Mouse (Mus musculus): Measurements from ENCODE around the gene Tgfb1. TPM values are rescaled to one million over a fixed set of nuclear protein-coding genes. Genes with fewer than 3 reads are reported as not detected.
A peak's percentile ranks its signal among the peaks of the same experiment; 100 is the strongest.

Tgfb1 gene
- polyA plus RNA-seq, 1 experiment: 4.9 TPM

DNA sequence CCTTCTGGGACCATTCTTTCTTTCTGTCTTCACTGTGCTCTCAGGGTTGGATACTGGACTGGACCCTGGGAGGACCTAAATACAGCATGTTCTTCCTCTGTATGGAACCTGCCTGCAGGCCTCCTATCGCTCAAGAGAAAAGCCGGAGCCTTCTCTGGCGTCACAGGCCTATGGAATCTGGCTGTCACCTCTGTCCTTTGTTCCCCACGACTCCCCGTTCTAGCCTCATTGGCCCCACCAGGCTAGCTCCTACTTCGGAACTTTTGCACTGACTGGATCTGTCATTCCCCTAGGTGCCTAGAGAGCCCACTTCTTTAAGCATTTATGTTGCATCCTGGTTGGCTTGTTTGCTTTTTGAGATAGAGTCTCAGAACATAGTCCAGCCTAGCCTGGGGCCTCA lies 2.1 kb upstream of the Tgfb1 start:
- H3K4me1 ChIP-seq (ENCODE audit: control insufficient read depth, insufficient read depth, low read length): peaks cover 5% of the 10 kb centered on the region; the same call in 1 of the 2 replicates
- no peak overlapping the region for H3K27ac ChIP-seq (ENCODE audit: insufficient read depth, low read length)
- no peak for DNase-seq
- no peak for TF ChIP-seq POLR2A (IDR thresholded peaks at IDR 0.05; ENCODE audit: borderline replicate concordance, insufficient read depth, low read length)
- H3K27me3 ChIP-seq (ENCODE audit: control insufficient read depth, insufficient read depth, low read length): peaks cover 5% of the 10 kb centered on the region; the same call in 1 of the 2 replicates
- WGBS: 91% methylated on average over 6 of the region's 6 CpGs
- H3K4me3 ChIP-seq (replicated peaks; ENCODE audit: insufficient read depth, low read depth, low read length): no peak overlapping the region

GRCm38 (mm10) chr7:25685926-25686470 lies 804 bp upstream of the Tgfb1 start:
- Histone ChIP-seq H3K27ac (ENCODE audit: insufficient read depth, low read length) (no peak overlapping the region), H3K27me3 (ENCODE audit: control insufficient read depth, insufficient read depth, low read length) (peaks cover 5% of the 10 kb centered on the region; the same call in 1 of the 2 replicates), H3K4me1 (ENCODE audit: control insufficient read depth, insufficient read depth, low read length) (peaks cover 5% of the 10 kb centered on the region; the same call in 1 of the 2 replicates), H3K4me3 (replicated peaks; ENCODE audit: insufficient read depth, low read depth, low read length) (no peak overlapping the region)
- no peak for DNase-seq
- no peak for TF ChIP-seq CTCF (IDR thresholded peaks at IDR 0.05; ENCODE audit: borderline replicate concordance, insufficient read depth, low read depth, low read length)
- 85% methylated on average over 21 of the region's 21 CpGs for WGBS

DNA sequence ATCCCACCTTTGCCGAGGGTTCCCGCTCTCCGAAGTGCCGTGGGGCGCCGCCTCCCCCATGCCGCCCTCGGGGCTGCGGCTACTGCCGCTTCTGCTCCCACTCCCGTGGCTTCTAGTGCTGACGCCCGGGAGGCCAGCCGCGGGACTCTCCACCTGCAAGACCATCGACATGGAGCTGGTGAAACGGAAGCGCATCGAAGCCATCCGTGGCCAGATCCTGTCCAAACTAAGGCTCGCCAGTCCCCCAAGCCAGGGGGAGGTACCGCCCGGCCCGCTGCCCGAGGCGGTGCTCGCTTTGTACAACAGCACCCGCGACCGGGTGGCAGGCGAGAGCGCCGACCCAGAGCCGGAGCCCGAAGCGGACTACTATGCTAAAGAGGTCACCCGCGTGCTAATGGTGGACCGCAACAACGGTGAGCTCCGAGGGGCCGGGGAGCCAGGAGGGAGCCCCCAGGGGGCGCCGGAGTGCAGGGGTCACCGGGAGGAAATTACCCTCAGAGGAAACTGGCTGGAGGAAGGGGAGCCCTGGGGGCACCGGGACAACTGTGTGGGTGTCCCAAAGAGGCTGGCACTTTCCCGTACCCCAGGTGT lies 1.1 kb downstream of the Tgfb1 start:
- TF ChIP-seq CTCF (IDR thresholded peaks at IDR 0.05; ENCODE audit: borderline replicate concordance, insufficient read depth, low read depth, low read length): no peak
- TF ChIP-seq POLR2A (IDR thresholded peaks at IDR 0.05; ENCODE audit: borderline replicate concordance, insufficient read depth, low read length): no peak
- H3K27ac ChIP-seq (ENCODE audit: insufficient read depth, low read length): no peak overlapping the region
- peaks cover 5% of the 10 kb centered on the region; the same call in 1 of the 2 replicates for H3K27me3 ChIP-seq (ENCODE audit: control insufficient read depth, insufficient read depth, low read length)
- peak overlapping the region; percentile 33 for H3K4me3 ChIP-seq (replicated peaks; ENCODE audit: insufficient read depth, low read depth, low read length)
- peaks cover 3% of the 10 kb centered on the region; the same call in 1 of the 2 replicates for H3K4me1 ChIP-seq (ENCODE audit: control insufficient read depth, insufficient read depth, low read length)
- DNase-seq: peak in 1 of 2 experiments; percentile 39
- WGBS: 1% methylated on average over 47 of the region's 47 CpGs

DNA sequence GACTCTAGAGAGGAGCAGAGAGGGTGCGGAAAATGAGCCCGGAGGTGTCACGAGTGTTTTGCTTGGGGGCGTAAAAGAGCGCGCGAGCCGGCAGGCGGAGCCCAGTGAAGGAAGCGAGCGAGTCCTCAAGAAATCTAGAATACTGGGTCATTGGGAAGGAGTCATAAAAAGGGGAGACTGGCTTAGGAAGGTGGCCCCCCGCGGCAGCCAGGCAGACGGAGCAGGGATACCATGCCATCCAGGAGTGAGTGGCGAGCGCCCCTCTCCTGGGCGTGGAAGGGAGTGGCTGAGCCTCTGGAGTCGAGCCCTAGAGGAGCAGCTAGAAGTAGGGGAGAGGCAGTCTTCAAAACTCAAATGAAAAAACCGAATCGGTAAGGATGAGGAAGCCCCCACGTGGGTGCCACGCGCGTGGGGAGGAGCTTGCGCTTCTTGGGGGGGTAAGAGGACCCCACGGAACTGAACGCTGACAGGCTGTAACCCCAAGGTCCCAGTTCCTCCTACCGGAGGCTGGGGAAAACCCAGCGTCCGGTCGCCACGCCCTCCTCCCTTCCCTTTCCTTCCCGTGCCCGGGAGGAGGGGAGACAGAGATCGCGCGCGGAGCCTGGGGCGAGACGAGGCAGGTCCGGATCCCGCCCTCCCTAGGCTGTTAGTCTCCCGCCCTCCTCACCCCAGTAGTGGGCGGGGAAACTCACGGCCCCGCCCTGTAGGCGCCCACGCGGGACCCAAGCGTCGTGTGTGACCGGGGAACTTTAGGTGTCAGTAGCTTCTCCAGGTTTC lies 2.2 kb downstream of the Tgfb1 start:
- Histone ChIP-seq H3K4me3 (replicated peaks; ENCODE audit: insufficient read depth, low read depth, low read length) (peak overlapping the region; percentile 47), H3K27ac (ENCODE audit: insufficient read depth, low read length) (no peak overlapping the region), H3K27me3 (ENCODE audit: control insufficient read depth, insufficient read depth, low read length) (peaks cover 5% of the 10 kb centered on the region; the same call in 1 of the 2 replicates), H3K4me1 (ENCODE audit: control insufficient read depth, insufficient read depth, low read length) (peaks cover 3% of the 10 kb centered on the region; the same call in 1 of the 2 replicates)
- 1% methylated on average over 51 of the region's 52 CpGs for WGBS
- DNase-seq: no peak
- no peak for TF ChIP-seq CTCF (IDR thresholded peaks at IDR 0.05; ENCODE audit: borderline replicate concordance, insufficient read depth, low read depth, low read length)
- TF ChIP-seq POLR2A (IDR thresholded peaks at IDR 0.05; ENCODE audit: borderline replicate concordance, insufficient read depth, low read length): no peak

- Histone ChIP-seq H3K27me3 (ENCODE audit: control insufficient read depth, insufficient read depth, low read length) (peaks cover 5% of the 10 kb centered on the region; the same call in 1 of the 2 replicates), H3K4me1 (ENCODE audit: control insufficient read depth, insufficient read depth, low read length) (peaks cover 3% of the 10 kb centered on the region; the same call in 1 of the 2 replicates), H3K27ac (ENCODE audit: insufficient read depth, low read length) (no peak overlapping the region), H3K4me3 (replicated peaks; ENCODE audit: insufficient read depth, low read depth, low read length) (no peak overlapping the region)
- WGBS: 23% methylated on average over 12 of the region's 12 CpGs
- no peak for DNase-seq
- no peak for TF ChIP-seq CTCF (IDR thresholded peaks at IDR 0.05; ENCODE audit: borderline replicate concordance, insufficient read depth, low read depth, low read length)
- TF ChIP-seq POLR2A (IDR thresholded peaks at IDR 0.05; ENCODE audit: borderline replicate concordance, insufficient read depth, low read length): no peak
Measured at GRCm38 (mm10) chr7:25689603-25690021, 2.8 kb downstream of the Tgfb1 start.

- Histone ChIP-seq H3K27me3 (ENCODE audit: control insufficient read depth, insufficient read depth, low read length) (peaks cover 5% of the 10 kb centered on the region; the same call in 1 of the 2 replicates), H3K4me1 (ENCODE audit: control insufficient read depth, insufficient read depth, low read length) (peaks cover 3% of the 10 kb centered on the region; the same call in 1 of the 2 replicates), H3K27ac (ENCODE audit: insufficient read depth, low read length) (no peak overlapping the region), H3K4me3 (replicated peaks; ENCODE audit: insufficient read depth, low read depth, low read length) (no peak overlapping the region)
- TF ChIP-seq CTCF (IDR thresholded peaks at IDR 0.05; ENCODE audit: borderline replicate concordance, insufficient read depth, low read depth, low read length) (no peak), POLR2A (IDR thresholded peaks at IDR 0.05; ENCODE audit: borderline replicate concordance, insufficient read depth, low read length) (no peak)
- 47% methylated on average over 5 of the region's 5 CpGs for WGBS
- DNase-seq: no peak
Measured at GRCm38 (mm10) chr7:25690051-25690450, 3.2 kb downstream of the Tgfb1 start.

GRCm38 (mm10) chr7:25694104-25694503 lies 7.3 kb downstream of the Tgfb1 start:
- Histone ChIP-seq H3K27ac (ENCODE audit: insufficient read depth, low read length) (no peak overlapping the region), H3K4me3 (replicated peaks; ENCODE audit: insufficient read depth, low read depth, low read length) (no peak overlapping the region)

More at GRCm38 (mm10) chr7:25694104-25694503, 7.3 kb downstream of the Tgfb1 start:
- H3K27me3 ChIP-seq (ENCODE audit: control insufficient read depth, insufficient read depth, low read length): no peaks in the 10 kb centered on the region
- no peaks in the 10 kb centered on the region for H3K4me1 ChIP-seq (ENCODE audit: control insufficient read depth, insufficient read depth, low read length)
- DNase-seq: no peak
- 43% methylated on average over 8 of the region's 8 CpGs for whole genome bisulfite sequencing
- TF ChIP-seq POLR2A (IDR thresholded peaks at IDR 0.05; ENCODE audit: borderline replicate concordance, insufficient read depth, low read length): no peak
- no peak for TF ChIP-seq CTCF (IDR thresholded peaks at IDR 0.05; ENCODE audit: borderline replicate concordance, insufficient read depth, low read depth, low read length)
